Mouse (Mus musculus) embryo, embryonic 11 days (tissue): ENCODE measurements around the gene P2rx5.

ENCODE experiments used
- DNase-seq: peaks from one replicate; pipeline ENCODE4 v3.0.0-alpha.2; 2015

The P2rx5 gene

GRCm38 (mm10) chr11:73176608-73177508 is 16.6 kb downstream of the P2rx5 start, which contains the start of the genes Emc6 and Tax1bp3:
Emc6 (minus strand) TSS chr11:73177037.
Tax1bp3 (plus strand) TSS chr11:73177083.
- peak; percentile 99 for DNase-seq

DNA sequence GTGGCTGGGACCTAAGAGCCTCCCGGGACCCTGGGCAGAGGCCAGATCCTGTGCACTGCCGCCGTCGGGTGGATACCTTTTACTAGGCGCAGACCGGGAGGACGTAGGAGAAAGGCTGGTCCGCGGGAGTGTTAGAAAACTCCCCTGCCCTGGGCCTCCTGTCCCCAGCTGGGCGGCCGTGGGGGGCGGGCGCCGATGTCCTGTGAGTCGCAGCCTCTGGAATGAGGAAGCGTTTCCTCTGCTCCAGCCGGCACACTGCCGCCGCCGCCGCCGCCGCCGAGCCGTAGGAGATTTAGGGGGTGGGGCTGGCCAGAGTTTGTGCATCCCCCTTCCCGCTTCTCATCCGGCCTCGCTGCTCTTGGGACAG is 17.3 kb downstream of the P2rx5 start:
- DNase-seq: peak; percentile 87

DNA sequence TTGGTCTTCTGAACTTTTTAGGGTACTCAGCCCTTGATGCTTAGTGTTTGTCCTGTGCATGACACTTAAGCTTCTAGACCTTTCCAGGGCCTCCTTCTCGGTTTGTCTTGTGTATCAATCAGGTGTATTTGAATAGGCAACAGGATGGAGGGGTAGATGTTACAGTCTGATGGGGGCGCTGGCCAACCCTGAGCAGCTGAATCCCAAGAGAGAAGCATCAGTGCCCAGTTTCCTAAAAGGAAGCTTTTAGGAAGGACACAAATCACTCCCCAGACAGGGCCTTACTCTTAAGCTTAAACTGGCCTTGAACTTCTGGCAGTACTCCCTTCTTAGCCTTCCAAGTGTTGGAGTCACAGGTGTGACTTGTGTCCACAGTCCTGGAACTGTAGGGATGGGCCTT is 17.7 kb downstream of the P2rx5 start:
- DNase-seq: no peak

DNA sequence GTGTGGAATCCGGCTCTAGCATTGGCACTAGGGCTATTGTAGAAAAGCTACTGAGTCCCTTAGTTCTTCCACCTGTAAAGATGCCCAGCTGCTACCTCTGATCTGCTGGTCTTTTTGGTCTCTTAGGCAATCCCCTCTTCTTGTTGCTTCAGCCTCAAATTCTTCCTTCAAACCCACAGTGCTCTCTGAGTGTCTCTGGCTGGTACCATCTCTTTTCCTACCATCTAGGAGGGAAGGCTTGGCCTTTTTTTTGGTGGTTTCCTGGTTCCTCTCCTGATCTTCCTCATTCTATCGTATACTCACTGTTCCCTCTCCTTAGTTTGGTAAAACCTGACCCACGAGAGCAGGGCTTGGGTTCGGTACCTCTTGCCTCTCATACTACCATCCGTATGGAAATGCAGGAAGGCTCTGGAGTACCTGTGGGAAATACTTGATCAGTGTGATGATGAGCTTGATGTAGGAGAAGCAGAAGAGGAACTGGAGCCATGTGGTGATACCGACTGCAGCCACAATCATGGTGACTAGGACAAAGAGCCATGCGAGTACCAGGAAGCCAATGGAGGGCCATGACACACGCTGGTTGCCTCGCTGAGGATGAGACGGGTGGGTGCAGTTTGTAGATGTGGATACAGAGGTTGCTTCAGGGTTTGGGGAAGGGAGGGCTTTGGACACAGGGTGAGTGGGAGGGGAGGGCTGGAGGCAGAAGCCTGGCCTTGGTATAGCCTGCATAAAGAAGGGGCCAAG is 25.8 kb downstream of the P2rx5 start:
- no peak for DNase-seq

DNA sequence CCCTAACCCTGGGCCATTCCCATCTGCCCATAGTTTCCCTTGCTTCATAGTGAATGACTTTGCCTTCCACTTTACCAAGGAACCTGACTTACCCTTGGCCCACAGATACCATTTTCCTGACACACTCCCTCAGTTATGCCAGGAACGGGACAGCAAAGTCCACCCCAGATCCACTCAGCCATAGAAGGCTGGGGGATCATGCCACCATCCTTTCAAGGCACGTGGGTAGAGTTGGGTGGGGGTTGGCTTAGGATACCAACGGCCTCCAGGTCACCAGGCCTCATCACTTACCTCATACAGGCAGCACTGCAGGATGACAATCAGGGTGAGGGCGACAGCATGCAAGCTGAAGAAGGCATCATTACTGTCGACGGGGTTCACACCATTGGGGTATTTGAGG is 27.0 kb downstream of the P2rx5 start:
- DNase-seq: no peak

- DNase-seq: no peak
These were observed 32.8 kb downstream of the P2rx5 start for GRCm38 (mm10) chr11:73193047-73193446.

GRCm38 (mm10) chr11:73194444-73194843 is 34.2 kb downstream of the P2rx5 start:
- no peak for DNase-seq

- no peak for DNase-seq
These were observed 38.0 kb downstream of the P2rx5 start for GRCm38 (mm10) chr11:73198190-73198589.

DNA sequence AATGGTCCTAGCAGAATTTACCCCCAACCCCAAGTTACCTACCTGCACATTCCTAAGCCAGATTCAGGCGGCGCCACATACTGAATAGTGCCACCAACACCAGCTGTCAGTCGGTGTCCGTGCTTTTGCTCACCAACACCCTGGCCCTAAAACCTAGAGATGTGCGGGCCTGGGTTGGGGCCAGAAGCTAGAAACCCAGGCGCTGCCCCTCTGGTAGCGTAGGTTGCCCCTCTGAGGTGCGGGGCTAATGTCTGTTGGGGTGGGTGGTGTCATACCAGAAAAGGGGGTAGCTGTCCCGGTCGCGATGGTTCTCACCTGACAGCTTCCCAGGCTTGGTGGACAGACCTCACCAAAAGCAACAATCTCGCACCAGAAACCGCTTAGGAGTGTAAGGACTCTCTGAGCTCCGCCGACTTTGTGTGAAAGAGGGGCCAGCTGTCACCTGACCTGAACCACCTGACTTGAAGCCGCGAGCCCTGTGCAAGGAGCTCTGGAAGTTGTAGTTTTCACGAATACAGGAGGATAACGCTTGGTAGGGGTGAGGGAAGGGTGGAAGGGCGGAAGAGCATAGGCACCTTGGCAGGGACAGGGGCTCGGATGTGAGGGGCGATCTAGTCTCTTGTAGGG is 38.5 kb downstream of the P2rx5 start, which contains the start of gene Ctns:
TSS of gene Ctns (minus strand) at position 440 of the 627 bp plus-strand sequence.
- DNase-seq: peak; percentile 86

DNA sequence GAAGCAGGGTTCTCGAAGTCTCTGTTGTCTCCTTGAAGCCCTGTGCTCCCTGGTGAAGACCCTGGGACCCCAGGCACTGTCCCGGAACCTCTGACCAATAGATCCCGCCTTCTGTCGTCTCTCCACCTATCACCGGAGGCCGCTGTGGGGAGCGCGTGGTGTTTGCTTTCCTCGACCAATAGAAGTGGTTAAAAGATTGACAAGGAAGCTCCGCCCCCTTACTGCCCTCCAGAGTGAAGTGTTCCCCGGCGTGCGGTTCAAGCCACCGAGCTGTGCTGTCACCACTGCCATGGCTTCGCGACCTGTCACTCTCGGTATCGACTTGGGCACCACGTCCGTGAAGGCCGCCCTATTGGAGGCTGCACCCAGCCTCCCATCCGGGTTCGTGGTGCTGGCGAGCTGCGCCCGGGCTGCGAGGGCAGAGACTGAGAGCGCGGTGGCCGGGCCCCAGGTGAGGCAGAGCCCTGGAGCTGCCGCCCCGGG is 39.0 kb downstream of the P2rx5 start, which contains the start of gene Shpk:
TSS of gene Shpk (plus strand) at position 231 of the 483 bp plus-strand sequence.
- DNase-seq: peak; percentile 95

DNA sequence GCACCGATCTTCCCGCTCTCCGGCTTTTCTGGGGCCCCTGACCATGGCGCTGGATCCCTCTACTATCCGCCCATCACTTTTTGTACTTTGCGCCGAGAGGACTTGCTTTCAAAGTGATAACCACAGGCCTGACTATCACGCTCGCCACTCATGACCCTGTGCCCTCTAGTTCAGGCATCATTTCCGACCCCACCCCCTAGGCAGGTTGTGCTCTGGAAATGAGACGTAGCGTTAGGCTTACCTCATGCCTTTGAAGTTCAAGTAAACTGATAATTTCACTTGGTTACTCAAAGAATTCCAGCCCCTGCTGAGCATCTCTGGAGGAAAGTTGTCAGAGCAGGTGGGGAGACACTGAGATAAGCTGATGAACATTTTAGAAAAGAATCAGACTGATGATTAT is 39.7 kb downstream of the P2rx5 start:
- DNase-seq: no peak

DNA sequence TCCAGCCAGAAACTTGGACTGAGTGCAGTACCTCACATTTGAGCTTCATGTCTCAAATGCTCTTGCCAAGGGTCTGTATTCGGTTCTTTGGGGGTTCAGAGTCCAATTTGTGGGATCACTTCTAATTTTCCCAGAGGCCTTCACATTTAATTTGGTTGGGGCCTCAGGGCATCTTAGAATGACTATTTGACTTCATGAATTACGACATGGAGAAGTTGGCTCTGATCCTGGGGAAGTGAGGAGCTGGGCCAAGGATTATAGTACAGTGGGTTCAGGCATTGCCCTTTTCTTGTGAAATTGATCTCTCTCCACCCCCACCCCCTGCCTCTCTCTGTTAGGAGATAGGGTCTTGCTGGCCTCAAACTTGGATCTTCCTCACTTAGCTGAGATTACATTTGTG is 40.8 kb downstream of the P2rx5 start:
- DNase-seq: no peak

DNA sequence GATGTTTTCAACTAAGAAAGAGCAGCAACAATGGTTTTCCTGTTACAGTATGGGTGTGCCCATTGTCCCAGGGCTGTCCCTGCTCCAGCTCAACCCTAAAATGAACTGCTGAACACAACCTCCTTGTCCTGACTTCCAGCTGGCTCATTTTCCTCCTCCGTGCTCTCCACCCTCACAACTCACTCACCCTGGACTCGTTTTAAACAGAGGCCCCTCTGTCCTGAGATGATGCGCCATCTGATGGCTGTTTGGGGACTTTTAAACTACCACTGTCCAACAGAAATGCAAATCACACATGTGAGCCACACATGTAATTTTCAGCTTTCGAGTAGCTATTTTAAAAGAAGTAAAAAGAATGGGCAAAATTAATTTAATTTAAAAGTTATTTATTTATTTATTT is 41.4 kb downstream of the P2rx5 start:
- DNase-seq: peak; percentile 13

DNA sequence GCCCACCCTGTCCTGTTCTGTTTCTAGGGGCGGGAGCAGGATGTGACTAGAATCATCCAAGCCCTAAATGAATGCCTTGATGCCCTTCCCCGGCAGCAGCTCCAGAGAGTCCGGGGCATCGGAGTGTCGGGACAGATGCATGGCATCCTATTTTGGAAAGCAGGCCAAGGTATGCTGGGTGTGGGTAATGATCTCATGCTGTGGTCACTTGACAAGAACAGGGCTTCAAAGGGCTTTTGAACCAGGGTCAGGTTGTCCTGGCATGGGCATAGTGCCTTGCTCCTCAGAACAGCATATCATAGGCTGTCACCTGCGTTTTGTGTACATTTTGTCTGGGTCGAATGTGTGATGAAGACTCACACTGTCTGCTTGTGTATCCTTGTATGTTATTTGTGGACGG is 43.7 kb downstream of the P2rx5 start:
- no peak for DNase-seq

DNA sequence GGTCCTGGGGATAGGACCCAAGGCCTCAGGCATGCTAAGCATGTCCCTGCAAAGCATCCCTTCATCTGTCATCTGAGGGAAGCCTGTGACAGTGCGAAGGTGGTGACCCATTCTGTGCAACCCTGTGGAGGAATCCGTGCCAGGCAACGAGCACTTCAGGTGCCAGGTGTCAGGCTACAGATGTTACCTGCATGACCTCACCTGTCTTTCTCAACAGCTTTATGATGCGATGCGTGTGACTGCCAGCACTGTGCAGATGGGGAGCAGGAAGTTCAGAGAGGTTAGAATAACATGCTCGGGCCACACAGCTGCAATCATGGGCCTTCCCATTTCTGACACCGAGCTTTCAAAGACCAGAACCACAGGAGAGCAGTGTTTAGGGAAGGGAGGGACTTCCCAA is 45.0 kb downstream of the P2rx5 start:
- no peak for DNase-seq

- DNase-seq: no peak
These were observed 47.4 kb downstream of the P2rx5 start for GRCm38 (mm10) chr11:73207621-73208020.

DNA sequence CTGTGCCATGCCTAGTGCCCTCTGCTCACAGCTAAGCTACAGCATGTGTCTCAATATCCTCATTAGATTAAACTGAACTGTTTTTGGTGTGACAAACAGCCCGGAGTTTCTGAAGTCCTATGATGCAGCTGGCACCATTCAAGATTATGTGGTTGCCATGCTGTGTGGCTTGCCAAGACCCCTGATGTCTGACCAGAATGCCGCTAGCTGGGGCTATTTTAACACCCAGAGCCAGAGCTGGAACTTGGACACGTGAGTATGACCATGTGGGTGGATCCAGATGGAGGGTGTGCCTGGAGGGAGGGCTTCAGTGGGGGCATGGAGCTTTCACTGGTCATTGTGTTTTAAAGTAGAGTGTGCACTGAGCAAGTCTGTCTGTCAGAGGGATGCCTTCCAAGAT is 53.7 kb downstream of the P2rx5 start:
- DNase-seq: no peak

DNA sequence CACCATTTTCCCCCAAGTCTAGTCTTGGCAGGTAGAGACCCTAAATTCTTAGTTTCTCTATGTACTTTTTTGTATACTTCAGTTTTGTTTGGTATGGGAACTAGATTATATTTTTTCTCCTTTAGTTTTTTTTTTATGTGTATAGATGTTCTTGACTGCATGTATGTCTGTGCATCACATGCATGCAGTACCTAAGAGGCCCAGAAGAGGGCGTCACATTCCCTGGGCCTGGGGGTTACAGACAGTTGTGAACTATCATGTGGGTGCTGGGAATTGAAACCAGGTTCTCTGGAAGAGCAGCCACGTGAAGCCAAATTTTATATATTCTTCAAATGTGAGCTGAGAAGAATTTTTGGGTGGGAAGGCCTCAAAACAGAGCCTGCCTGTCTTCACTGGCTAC is 59.5 kb downstream of the P2rx5 start:
- no peak for DNase-seq

DNA sequence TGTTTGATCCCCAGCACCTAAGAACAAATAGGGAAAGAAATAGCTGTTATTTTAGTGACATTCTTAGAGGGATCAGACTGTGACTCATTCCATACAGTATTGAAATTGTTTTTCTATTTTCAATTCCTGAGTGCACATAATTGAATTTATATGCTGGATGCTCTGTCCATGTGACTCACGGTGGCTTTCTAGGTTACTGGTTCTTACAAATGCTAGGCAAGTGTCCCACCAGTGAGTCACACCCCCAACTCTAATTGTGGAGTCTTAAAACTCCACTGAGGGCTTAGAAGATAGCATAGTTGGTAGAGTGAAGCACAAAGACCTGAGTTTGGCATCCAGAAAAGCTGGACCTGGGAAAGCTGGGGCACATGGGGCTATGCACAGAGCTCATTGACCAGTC is 60.4 kb downstream of the P2rx5 start:
- no peak for DNase-seq
